Mouse (Mus musculus) intestine, embryonic 15.5 days (tissue): ENCODE measurements around the gene Wars. TPM values are rescaled to one million over a fixed set of nuclear protein-coding genes. Genes with fewer than 3 reads are reported as not detected.

Source experiments
- ATAC-seq: fragments of 200-750 bp; cut with Nextera tagmentation; 2 replicates; pipeline ENCODE4 v1.8.0; 2017; ENCODE audit warnings: moderate TSS enrichment, moderate library complexity
- H3K27ac ChIP-seq: fragments of 300-500 bp; sonication (generic); 2 replicates; pipeline ENCODE4 v1.5.1; 2015; ENCODE audit warnings: mild to moderate bottlenecking, inconsistent platforms
- H3K27me3 ChIP-seq: fragments of 300-500 bp; sonication (generic); replicated peaks from 2 replicates; pipeline ENCODE4 v1.6.1; 2015; ENCODE audit warnings: inconsistent platforms
- H3K36me3 ChIP-seq: fragments of 300-500 bp; sonication (generic); 2 replicates; pipeline ENCODE4 v1.6.1; 2015; ENCODE audit warnings: inconsistent platforms
- H3K4me1 ChIP-seq: fragments of 300-500 bp; sonication (generic); replicated peaks from 2 replicates; pipeline ENCODE4 v1.6.1; 2015; ENCODE audit warnings: inconsistent platforms
- H3K4me2 ChIP-seq: fragments of 300-500 bp; sonication (generic); replicated peaks from 2 replicates; pipeline ENCODE4 v1.6.1; 2015; ENCODE audit warnings: mild to moderate bottlenecking, inconsistent platforms
- H3K4me3 ChIP-seq: fragments of 300-500 bp; sonication (generic); replicated peaks from 2 replicates; pipeline ENCODE4 v1.5.1; 2015; ENCODE audit warnings: inconsistent platforms
- H3K9ac ChIP-seq: fragments of 300-500 bp; sonication (generic); 2 replicates; pipeline ENCODE4 v1.6.1; 2015; ENCODE audit warnings: inconsistent platforms
- H3K9me3 ChIP-seq: fragments of 300-500 bp; sonication (generic); 2 replicates; pipeline ENCODE4 v1.6.1; 2016; ENCODE audit warnings: inconsistent platforms
- WGBS: fragments of 180-500 bp; shearing (Covaris S2); methylation state at CpG from one replicate; pipeline ENCODE4 v1.1.7; 2015; 5-methylcytosine and 5-hydroxymethylcytosine counted together
- polyA plus RNA-seq: library from polyadenylated mRNA; unstranded; fragments of >200 nt; fragmentation: Nextera tagmentation; extraction: Ambion mirVana; gene quantifications from 2 replicates; pipeline ENCODE4 v1.2.1, GENCODE M21; 2015

Wars gene
- polyA plus RNA-seq, 1 experiment from 2014 or later, result 81.9 TPM

DNA sequence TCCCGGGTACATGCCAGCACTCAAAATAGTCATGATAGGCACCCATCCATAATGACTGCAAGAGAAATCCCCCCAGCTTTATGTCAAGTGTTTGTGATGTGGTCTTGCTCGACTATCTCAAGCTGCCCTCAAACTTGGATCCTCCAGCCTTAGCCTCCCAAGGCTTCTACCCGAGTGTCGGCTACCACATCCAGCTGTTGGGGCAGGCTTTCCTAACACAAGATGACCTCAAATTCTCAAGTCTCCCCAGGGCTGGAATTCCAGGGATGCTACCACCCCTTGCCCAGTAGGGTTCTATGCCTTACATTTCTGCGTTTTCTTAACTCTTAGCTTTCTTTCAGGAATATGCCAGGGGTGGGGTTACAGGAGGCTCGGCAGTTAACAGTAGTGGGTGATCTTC lies 63.6 kb downstream of the Wars start:
- 82% methylated on average over 6 of the region's 6 CpGs for WGBS
- no peak for ATAC-seq
- Histone ChIP-seq H3K27me3 (no peaks in the 10 kb centered on the region), H3K9me3 (no peaks in the 10 kb centered on the region), H3K4me1 (peaks cover 16% of the 10 kb centered on the region), H3K4me3 (no peak overlapping the region), H3K9ac (no peak overlapping the region), H3K36me3 (no peaks in the 10 kb centered on the region), H3K27ac (no peak overlapping the region), H3K4me2 (no peak overlapping the region)

DNA sequence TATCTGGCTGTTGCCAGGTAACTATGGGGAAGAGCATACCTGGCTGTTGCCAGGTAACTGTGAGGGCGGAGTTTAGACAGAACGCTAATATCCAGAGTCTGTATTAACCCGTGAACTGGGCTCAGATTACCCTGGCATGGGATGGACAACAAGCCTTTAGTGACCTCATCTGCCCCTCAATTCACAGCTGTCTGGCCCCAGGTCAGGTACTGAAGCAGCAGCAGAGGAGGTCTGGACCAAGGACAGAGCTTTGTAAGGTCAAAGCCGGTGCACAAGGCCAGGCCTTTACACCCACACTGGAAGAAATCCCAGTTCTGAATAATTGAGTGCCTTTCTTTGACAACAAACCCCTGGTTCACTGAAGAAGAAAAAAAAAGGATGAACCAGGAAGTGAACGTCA lies 64.3 kb downstream of the Wars start:
- Histone ChIP-seq H3K4me2 (no peak overlapping the region), H3K27me3 (no peaks in the 10 kb centered on the region), H3K4me3 (no peak overlapping the region), H3K27ac (no peak overlapping the region), H3K9ac (no peak overlapping the region), H3K9me3 (no peaks in the 10 kb centered on the region), H3K4me1 (peaks cover 10% of the 10 kb centered on the region), H3K36me3 (no peaks in the 10 kb centered on the region)
- ATAC-seq, result no peak
- WGBS, result 50% methylated on average over 5 of the region's 5 CpGs

DNA sequence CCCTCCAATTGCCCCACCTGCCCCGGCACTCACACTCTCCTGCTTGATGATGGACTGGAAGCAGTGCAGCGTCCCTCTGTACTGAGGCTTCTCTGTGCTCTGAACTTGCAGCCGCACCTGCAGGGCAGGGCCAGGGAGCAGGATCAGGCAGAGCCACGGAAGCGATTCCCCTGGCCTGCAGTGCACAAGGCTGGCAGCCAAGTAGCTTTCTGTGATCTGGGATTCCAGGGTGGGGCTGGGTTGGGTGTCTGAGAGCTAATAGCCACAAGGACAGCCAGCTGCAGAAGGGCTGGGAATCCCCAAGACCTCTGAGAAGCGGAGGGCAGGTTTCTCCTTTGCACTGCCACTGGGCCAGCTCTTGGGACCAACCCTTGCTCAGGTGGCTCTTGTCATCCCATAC lies 66.3 kb downstream of the Wars start:
- H3K4me2 ChIP-seq, result no peak overlapping the region
- peaks cover 8% of the 10 kb centered on the region for H3K4me1 ChIP-seq
- no peak overlapping the region for H3K4me3 ChIP-seq
- no peak overlapping the region for H3K27ac ChIP-seq
- H3K9ac ChIP-seq, result no peak overlapping the region
- no peaks in the 10 kb centered on the region for H3K27me3 ChIP-seq
- ATAC-seq, result no peak
- 90% methylated on average over 6 of the region's 6 CpGs for WGBS
- no peaks in the 10 kb centered on the region for H3K36me3 ChIP-seq
- no peaks in the 10 kb centered on the region for H3K9me3 ChIP-seq

DNA sequence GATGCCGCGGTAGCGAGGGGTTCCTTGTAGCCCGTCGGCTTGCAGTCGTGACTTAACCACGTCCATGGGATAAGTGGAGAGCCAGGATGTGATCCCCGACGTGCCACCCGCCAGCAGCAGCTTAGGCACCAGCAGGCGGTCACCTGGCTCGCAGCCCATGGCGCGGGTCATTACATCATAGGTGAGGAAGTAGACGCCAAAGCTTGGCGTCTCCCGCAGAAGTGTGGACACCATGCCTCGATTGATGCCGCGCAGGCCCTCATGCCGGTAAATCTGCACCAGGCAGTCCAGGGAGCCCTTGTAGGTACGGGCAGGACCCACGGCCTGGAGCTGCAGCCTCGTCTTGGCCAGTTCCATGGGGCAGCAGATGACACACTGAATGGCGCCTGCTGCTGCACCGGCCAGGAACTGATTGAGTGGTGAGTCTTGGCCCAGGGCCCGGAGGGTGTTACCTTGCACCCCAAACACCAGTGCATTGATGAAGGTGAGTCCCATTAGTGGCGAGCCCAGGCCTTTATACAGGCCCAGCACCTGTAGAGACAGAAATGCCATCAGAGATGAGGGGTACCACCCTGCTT lies 66.9 kb downstream of the Wars start:
- no peaks in the 10 kb centered on the region for H3K36me3 ChIP-seq
- ATAC-seq, result no peak
- no peak overlapping the region for H3K9ac ChIP-seq
- no peaks in the 10 kb centered on the region for H3K27me3 ChIP-seq
- H3K27ac ChIP-seq, result no peak overlapping the region
- H3K4me2 ChIP-seq, result no peak overlapping the region
- H3K4me1 ChIP-seq, result peaks cover 3% of the 10 kb centered on the region
- H3K4me3 ChIP-seq, result no peak overlapping the region
- 95% methylated on average over 28 of the region's 28 CpGs for WGBS
- no peaks in the 10 kb centered on the region for H3K9me3 ChIP-seq

- H3K36me3 ChIP-seq, result no peaks in the 10 kb centered on the region
- ATAC-seq, result no peak
- no peak overlapping the region for H3K4me3 ChIP-seq
- H3K4me1 ChIP-seq, result no peaks in the 10 kb centered on the region
- H3K27me3 ChIP-seq, result no peaks in the 10 kb centered on the region
- H3K9ac ChIP-seq, result no peak overlapping the region
- no peaks in the 10 kb centered on the region for H3K9me3 ChIP-seq
- H3K4me2 ChIP-seq, result no peak overlapping the region
- no peak overlapping the region for H3K27ac ChIP-seq
- 93% methylated on average over 19 of the region's 19 CpGs for WGBS
Observed at GRCm38 (mm10) chr12:108826282-108826957, 67.6 kb downstream of the Wars start.

DNA sequence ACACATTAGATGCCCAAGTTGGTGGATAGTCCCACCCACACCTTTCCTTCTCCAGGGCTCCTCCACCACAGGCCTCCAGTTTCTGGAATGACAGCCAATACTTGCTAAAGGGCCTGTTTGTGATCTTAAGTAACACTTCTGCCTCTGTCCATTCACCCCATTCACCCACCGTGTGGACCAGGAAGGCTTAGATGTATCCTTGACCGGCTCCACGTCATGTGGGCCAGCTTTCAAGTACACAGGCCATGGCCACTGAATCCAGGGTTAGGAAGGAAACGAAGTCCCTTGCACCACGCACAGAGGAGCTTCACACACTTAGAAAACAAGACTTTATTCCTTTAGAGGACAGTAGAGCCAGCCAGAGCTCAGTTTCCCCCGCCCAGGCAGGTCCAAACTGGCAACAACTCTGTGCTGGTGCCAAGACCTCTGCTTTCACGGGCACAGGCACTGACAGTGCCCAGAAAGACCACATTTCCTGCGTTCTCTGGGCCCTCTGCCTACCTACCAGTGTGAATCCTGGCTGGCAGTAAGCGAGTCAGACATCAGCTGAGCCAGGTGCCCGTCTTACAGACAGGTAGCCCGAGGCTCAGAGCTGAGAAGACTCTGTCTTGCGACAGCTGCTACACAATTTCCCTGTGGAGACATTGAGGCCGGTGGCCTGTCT lies 68.3 kb downstream of the Wars start:
- Histone ChIP-seq H3K4me3 (no peak overlapping the region), H3K9me3 (no peaks in the 10 kb centered on the region), H3K27me3 (no peaks in the 10 kb centered on the region), H3K27ac (no peak overlapping the region), H3K9ac (no peak overlapping the region), H3K4me2 (no peak overlapping the region), H3K36me3 (no peaks in the 10 kb centered on the region), H3K4me1 (no peaks in the 10 kb centered on the region)
- 94% methylated on average over 13 of the region's 13 CpGs for WGBS
- ATAC-seq, result no peak

- H3K9ac ChIP-seq, result no peak overlapping the region
- no peaks in the 10 kb centered on the region for H3K27me3 ChIP-seq
- H3K4me3 ChIP-seq, result no peak overlapping the region
- H3K4me1 ChIP-seq, result no peaks in the 10 kb centered on the region
- no peak overlapping the region for H3K4me2 ChIP-seq
- H3K27ac ChIP-seq, result no peak overlapping the region
- no peaks in the 10 kb centered on the region for H3K9me3 ChIP-seq
- 89% methylated on average over 15 of the region's 15 CpGs for WGBS
- no peaks in the 10 kb centered on the region for H3K36me3 ChIP-seq
- no peak for ATAC-seq
Observed at GRCm38 (mm10) chr12:108824225-108824874, 69.6 kb downstream of the Wars start.

- Histone ChIP-seq H3K4me1 (no peaks in the 10 kb centered on the region), H3K27ac (no peak overlapping the region), H3K27me3 (no peaks in the 10 kb centered on the region), H3K9me3 (no peaks in the 10 kb centered on the region), H3K4me3 (no peak overlapping the region), H3K9ac (no peak overlapping the region), H3K4me2 (no peak overlapping the region), H3K36me3 (peaks cover 3% of the 10 kb centered on the region; the same call in 1 of the 2 replicates)
- WGBS, result 58% methylated on average over 8 of the region's 8 CpGs
- no peak for ATAC-seq
Observed at GRCm38 (mm10) chr12:108823036-108823435, 70.9 kb downstream of the Wars start.

GRCm38 (mm10) chr12:108820461-108820860 lies 73.5 kb downstream of the Wars start:
- H3K4me1 ChIP-seq, result no peaks in the 10 kb centered on the region
- no peak overlapping the region for H3K9ac ChIP-seq
- H3K27ac ChIP-seq, result no peak overlapping the region
- 92% methylated on average over 4 of the region's 4 CpGs for WGBS
- no peak overlapping the region for H3K4me2 ChIP-seq
- ATAC-seq, result peak; percentile 17; the same call in 1 of the 2 replicates
- H3K4me3 ChIP-seq, result no peak overlapping the region
- peaks cover 10% of the 10 kb centered on the region; the same call in 1 of the 2 replicates for H3K36me3 ChIP-seq
- no peaks in the 10 kb centered on the region for H3K27me3 ChIP-seq
- H3K9me3 ChIP-seq, result no peaks in the 10 kb centered on the region

GRCm38 (mm10) chr12:108816569-108816968 lies 77.4 kb downstream of the Wars start:
- no peaks in the 10 kb centered on the region for H3K4me1 ChIP-seq
- no peak overlapping the region for H3K4me2 ChIP-seq
- H3K36me3 ChIP-seq, result peaks cover 14% of the 10 kb centered on the region; the same call in 1 of the 2 replicates
- no peak for ATAC-seq
- H3K27me3 ChIP-seq, result no peaks in the 10 kb centered on the region
- no peak overlapping the region for H3K27ac ChIP-seq
- H3K9ac ChIP-seq, result no peak overlapping the region
- no peak overlapping the region for H3K4me3 ChIP-seq
- 71% methylated on average over 11 of the region's 11 CpGs for WGBS
- H3K9me3 ChIP-seq, result no peaks in the 10 kb centered on the region

DNA sequence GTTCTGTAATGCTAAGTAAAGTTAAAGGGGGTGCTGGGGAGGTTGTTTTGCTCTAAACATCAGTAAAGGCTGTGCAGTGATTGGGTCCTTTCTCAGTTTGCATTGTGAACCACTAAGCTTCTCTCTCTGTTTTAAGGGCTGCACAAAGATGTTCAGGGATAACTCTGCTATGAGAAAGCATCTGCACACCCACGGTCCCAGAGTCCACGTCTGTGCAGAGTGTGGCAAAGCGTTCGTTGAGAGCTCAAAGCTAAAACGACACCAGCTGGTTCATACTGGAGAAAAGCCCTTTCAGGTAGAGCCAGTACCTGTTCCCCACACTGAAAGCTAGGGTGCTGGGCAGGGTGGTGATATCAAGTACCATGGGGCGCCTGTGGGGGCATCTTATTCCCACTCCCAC lies 79.5 kb downstream of the Wars start:
- no peak for ATAC-seq
- no peak overlapping the region for H3K4me3 ChIP-seq
- H3K27ac ChIP-seq, result no peak overlapping the region
- H3K4me2 ChIP-seq, result no peak overlapping the region
- 88% methylated on average over 6 of the region's 6 CpGs for WGBS
- H3K27me3 ChIP-seq, result no peaks in the 10 kb centered on the region
- H3K4me1 ChIP-seq, result no peaks in the 10 kb centered on the region
- H3K36me3 ChIP-seq, result peaks cover 14% of the 10 kb centered on the region; the same call in 1 of the 2 replicates
- H3K9ac ChIP-seq, result no peak overlapping the region
- H3K9me3 ChIP-seq, result no peaks in the 10 kb centered on the region

- Histone ChIP-seq H3K9ac (no peak overlapping the region), H3K27me3 (no peaks in the 10 kb centered on the region), H3K27ac (no peak overlapping the region), H3K4me3 (no peak overlapping the region), H3K9me3 (no peaks in the 10 kb centered on the region), H3K4me1 (no peaks in the 10 kb centered on the region), H3K36me3 (peaks cover 13% of the 10 kb centered on the region; the same call in 1 of the 2 replicates), H3K4me2 (no peak overlapping the region)
- no peak for ATAC-seq
- 77% methylated on average over 6 of the region's 6 CpGs for WGBS
Observed at GRCm38 (mm10) chr12:108812463-108812862, 81.5 kb downstream of the Wars start.
